Mouse (Mus musculus) embryo, embryonic 10.5 days (tissue): ENCODE results near the gene Smap2.
"Not testable (repeated sequence)": the region's sequence is repeated elsewhere in the genome, so short reads cannot be mapped to it uniquely, and the experiment has no call there.

Experiments used
- DNase-seq: peaks from one replicate; pipeline ENCODE4 v3.0.0-alpha.2; 2015; ENCODE audit warnings: low spot score

Smap2 gene

GRCm38 (mm10) chr4:121016928-121017657 lies at the start of gene Smap2:
Gene Smap2 (minus strand): TSS chr4:121017247.
- DNase-seq, result peak; percentile 100

- no peak for DNase-seq
Observed at GRCm38 (mm10) chr4:121065336-121065735, 48.3 kb upstream of the Smap2 start.

- DNase-seq, result not testable (repeated sequence)
Observed at GRCm38 (mm10) chr4:121059218-121059617, 42.2 kb upstream of the Smap2 start.

GRCm38 (mm10) chr4:121057032-121057431 lies 40.0 kb upstream of the Smap2 start:
- DNase-seq, result no peak

GRCm38 (mm10) chr4:121056342-121056741 lies 39.3 kb upstream of the Smap2 start:
- peak; percentile 17 for DNase-seq

GRCm38 (mm10) chr4:121052454-121053323 lies 35.6 kb upstream of the Smap2 start:
- DNase-seq, result peak; percentile 23

GRCm38 (mm10) chr4:121051863-121052262 lies 34.8 kb upstream of the Smap2 start:
- DNase-seq, result peak; percentile 34

- DNase-seq, result no peak
Observed at GRCm38 (mm10) chr4:121042946-121043345, 25.9 kb upstream of the Smap2 start.

GRCm38 (mm10) chr4:121042472-121042871 lies 25.4 kb upstream of the Smap2 start:
- no peak for DNase-seq

GRCm38 (mm10) chr4:121040897-121041671 lies 24.0 kb upstream of the Smap2 start:
- peak; percentile 85 for DNase-seq

GRCm38 (mm10) chr4:121040323-121040722 lies 23.3 kb upstream of the Smap2 start:
- DNase-seq, result peak; percentile 12

GRCm38 (mm10) chr4:121039331-121040115 lies 22.5 kb upstream of the Smap2 start, which contains the start of gene Col9a2:
Gene Col9a2 (plus strand): TSS chr4:121039385.
- peak; percentile 49 for DNase-seq

- DNase-seq, result no peak
Observed at GRCm38 (mm10) chr4:121033006-121033405, 16.0 kb upstream of the Smap2 start.

GRCm38 (mm10) chr4:121031440-121031839 lies 14.4 kb upstream of the Smap2 start:
- DNase-seq, result no peak

GRCm38 (mm10) chr4:121029632-121030031 lies 12.6 kb upstream of the Smap2 start:
- no peak for DNase-seq

- DNase-seq, result peak; percentile 81
Observed at GRCm38 (mm10) chr4:121028659-121029392, 11.8 kb upstream of the Smap2 start.

GRCm38 (mm10) chr4:121028146-121028545 lies 11.1 kb upstream of the Smap2 start:
- DNase-seq, result no peak

GRCm38 (mm10) chr4:121025681-121026080 lies 8.6 kb upstream of the Smap2 start:
- no peak for DNase-seq

- DNase-seq, result no peak
Observed at GRCm38 (mm10) chr4:121023941-121024340, 6.9 kb upstream of the Smap2 start.

- DNase-seq, result no peak
Observed at GRCm38 (mm10) chr4:121023464-121023863, 6.4 kb upstream of the Smap2 start.

GRCm38 (mm10) chr4:121021911-121022310 lies 4.9 kb upstream of the Smap2 start:
- DNase-seq, result no peak
